ENCODE assay signal across 10 mouse cellular contexts in genomic region chr17:69221966-69222692, GRCm38 (mm10).
DNase-seq lines count a peak whose midpoint lies in the region; TF ChIP-seq lines count a peak whose summit lies in the region.
"Had no signal": no experiment of that assay in that cellular context is flagged by ENCODE, and none has a peak within 500 bp of the region (broad histone marks: within the 10 kb centered on the region; RNA-seq: fewer than 3 reads in every experiment).

No protein-coding gene starts in this region.

- peak; percentile 2 for DNase-seq in kidney, postnatal 14 days
- no peak for DNase-seq in kidney, postnatal 25 days
- DNase-seq in 3T3-L1 (ENCODE audit: low read depth, low spot score) (peak; percentile 43), MN1 (ENCODE audit: low spot score) (no peak)
- DNase-seq in gonadal fat pad, adult 2 months (ENCODE audit: low read depth): peak; percentile 58
- no peak for DNase-seq in embryo, embryonic 9.5 days (ENCODE audit: extremely low spot score)
- no peak for DNase-seq in Muller cell, postnatal 12 days (ENCODE audit: inconsistent ontology term)
- DNase-seq: liver had no signal

- H3K4me3 ChIP-seq in E14TG2a.4 (replicated peaks; ENCODE audit: low read length): peak overlapping the region; percentile 23; the same call in 1 of the 2 replicates
- H3K4me3 ChIP-seq: hindbrain, embryonic 13.5 days had no signal

- no peak for TF ChIP-seq CTCF in E14TG2a.4 (conservative IDR thresholded peaks at IDR 0.05; ENCODE audit: low read length)

- no peaks in the 10 kb centered on the region for H3K27me3 ChIP-seq in E14TG2a.4 (ENCODE audit: insufficient read depth, low read length)
- H3K27me3 ChIP-seq: hindbrain, embryonic 13.5 days had no signal

- H3K4me1 ChIP-seq in E14TG2a.4 (replicated peaks; ENCODE audit: low read depth, low read length): peaks cover 54% of the 10 kb centered on the region

- no peaks in the 10 kb centered on the region for H3K9me3 ChIP-seq in E14TG2a.4 (ENCODE audit: low read length)
- H3K9me3 ChIP-seq: hindbrain, embryonic 13.5 days had no signal

- H3K36me3 ChIP-seq in E14TG2a.4 (ENCODE audit: insufficient read depth, low read length): no peaks in the 10 kb centered on the region

Comparison
In these comparisons a context has a peak if more than half of its experiments do, and no peak if none do; other contexts are left out.
1. DNase-seq: peak in kidney, postnatal 14 days (single experiment), 3T3-L1 (single experiment) and gonadal fat pad, adult 2 months (single experiment); none in kidney, postnatal 25 days (0 of 2), embryo, embryonic 9.5 days (single experiment), MN1 (single experiment) and Muller cell, postnatal 12 days (single experiment).